Mouse (Mus musculus) liver, embryonic 16.5 days (tissue): ENCODE results near the gene Mvd. TPM values are rescaled to one million over a fixed set of nuclear protein-coding genes. Genes with fewer than 3 reads are reported as not detected.

Source experiments
- ATAC-seq: fragments of 200-750 bp; cut with Nextera tagmentation; 2 replicates; pipeline ENCODE4 v1.8.0; 2017; ENCODE audit warnings: low read depth, mild to moderate bottlenecking, moderate number of reproducible peaks, moderate library complexity
- H3K27ac ChIP-seq: fragments of 300-500 bp; sonication (generic); 2 replicates; pipeline ENCODE4 v1.5.1; 2014; ENCODE audit warnings: mild to moderate bottlenecking, low read length
- H3K27me3 ChIP-seq: fragments of 300-500 bp; sonication (generic); 2 replicates; pipeline ENCODE4 v1.6.1; 2014; ENCODE audit warnings: low read depth, low read length, mixed read lengths; ENCODE audit not compliant: control insufficient read depth, insufficient read depth
- H3K36me3 ChIP-seq: fragments of 300-500 bp; sonication (generic); 2 replicates; pipeline ENCODE4 v1.6.1; 2014; ENCODE audit warnings: mild to moderate bottlenecking; ENCODE audit not compliant: control insufficient read depth, insufficient read depth
- H3K4me1 ChIP-seq: fragments of 300-500 bp; sonication (generic); 2 replicates; pipeline ENCODE4 v1.6.1; 2014; ENCODE audit warnings: low read depth, low read length, mixed read lengths; ENCODE audit not compliant: control insufficient read depth
- H3K4me2 ChIP-seq: fragments of 300-500 bp; sonication (generic); 2 replicates; pipeline ENCODE4 v1.6.1; 2014; ENCODE audit warnings: low read depth, low read length, mixed read lengths
- H3K4me3 ChIP-seq: fragments of 300-500 bp; sonication (generic); 2 replicates; pipeline ENCODE4 v1.5.1; 2014; ENCODE audit warnings: low read depth, mild to moderate bottlenecking, low read length
- H3K9ac ChIP-seq: fragments of 300-500 bp; sonication (generic); 2 replicates; pipeline ENCODE4 v1.6.1; 2014; ENCODE audit warnings: low read depth, low read length
- H3K9me3 ChIP-seq: fragments of 300-500 bp; sonication (generic); replicated peaks from 2 replicates; pipeline ENCODE4 v1.6.1; 2016; ENCODE audit warnings: low read length; ENCODE audit not compliant: control insufficient read depth
- WGBS: fragments of 180-500 bp; shearing (Covaris S2); extraction: QIAGEN DNeasy Blood & Tissue Kit; methylation state at CpG from one replicate; pipeline ENCODE4 v1.1.7; 2014; ENCODE audit not compliant: insufficient replicate concordance; 5-methylcytosine and 5-hydroxymethylcytosine counted together
- polyA plus RNA-seq: library from polyadenylated mRNA; unstranded; fragments of >200 nt; fragmentation: Nextera tagmentation; extraction: Ambion mirVana; gene quantifications from 2 replicates; pipeline ENCODE4 v1.2.1, GENCODE M21; 2015

Gene Mvd
- polyA plus RNA-seq, 1 experiment from 2014 or later: 23.2 TPM

GRCm38 (mm10) chr8:122460524-122461472 is 17.6 kb upstream of the Mvd start, which contains the start of gene Snai3:
TSS of gene Snai3 (minus strand) at chr8:122460733.
- peak; percentile 77 for ATAC-seq
- H3K27ac ChIP-seq: no peak within 1 kb of the TSS
- peak within 1 kb of the TSS; percentile 43; the same call in 1 of the 2 replicates for H3K9ac ChIP-seq
- 5% methylated on average over 56 of the region's 56 CpGs for WGBS
- peaks cover 34% of the 10 kb centered on the region for H3K27me3 ChIP-seq
- peak within 1 kb of the TSS; percentile 74 for H3K4me2 ChIP-seq
- H3K36me3 ChIP-seq: no peaks in the 10 kb centered on the region
- peak within 1 kb of the TSS; percentile 47 for H3K4me3 ChIP-seq
- H3K9me3 ChIP-seq: no peaks in the 10 kb centered on the region
- H3K4me1 ChIP-seq: peaks cover 36% of the 10 kb centered on the region

- no peak for ATAC-seq
- Histone ChIP-seq H3K27me3 (peaks cover 34% of the 10 kb centered on the region), H3K27ac (no peak overlapping the region), H3K4me3 (peak overlapping the region; percentile 47), H3K9me3 (no peaks in the 10 kb centered on the region), H3K36me3 (no peaks in the 10 kb centered on the region), H3K4me2 (peak overlapping the region; percentile 74), H3K4me1 (peaks cover 34% of the 10 kb centered on the region), H3K9ac (no peak overlapping the region; the same call in 1 of the 2 replicates)
- WGBS: 20% methylated on average over 7 of the region's 7 CpGs
These were observed 16.8 kb upstream of the Mvd start for GRCm38 (mm10) chr8:122459990-122460389.

DNA sequence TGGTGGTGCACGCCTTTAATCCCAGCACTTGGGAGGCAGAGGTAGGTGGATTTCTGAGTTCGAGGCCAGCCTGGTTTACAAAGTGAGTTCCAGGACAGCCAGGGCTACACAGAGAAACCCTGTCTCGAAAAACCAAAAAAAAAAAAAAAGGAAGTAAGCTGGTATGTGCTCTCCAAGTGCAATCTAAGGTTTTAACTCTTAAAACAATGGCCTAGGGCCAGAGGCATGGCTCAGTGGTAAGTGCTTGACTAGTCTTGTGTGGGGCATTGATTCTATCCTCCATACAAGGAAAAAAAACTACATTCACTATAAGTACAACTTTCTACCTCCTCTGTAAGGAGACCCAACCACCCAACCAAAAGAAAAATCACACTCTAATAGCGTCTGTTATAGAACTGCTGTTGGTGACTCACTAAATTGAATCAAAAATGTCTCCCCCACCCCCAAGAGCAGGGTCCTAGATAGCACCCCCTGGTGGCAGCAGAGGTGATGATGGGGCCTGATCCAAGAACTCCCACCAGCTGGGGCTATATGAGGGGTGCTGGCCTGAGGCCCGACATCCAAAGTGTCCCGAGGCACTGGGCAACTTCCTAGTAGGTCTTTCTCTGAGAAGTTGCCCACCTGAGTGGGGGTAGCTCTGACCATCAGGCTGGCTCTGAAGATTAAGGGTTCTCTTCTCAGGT is 16.1 kb upstream of the Mvd start:
- Histone ChIP-seq H3K27me3 (peaks cover 34% of the 10 kb centered on the region), H3K36me3 (no peaks in the 10 kb centered on the region), H3K27ac (no peak overlapping the region), H3K4me2 (no peak overlapping the region), H3K4me3 (no peak overlapping the region), H3K9ac (no peak overlapping the region), H3K9me3 (no peaks in the 10 kb centered on the region), H3K4me1 (peaks cover 28% of the 10 kb centered on the region)
- no peak for ATAC-seq
- 42% methylated on average over 6 of the region's 6 CpGs for WGBS

DNA sequence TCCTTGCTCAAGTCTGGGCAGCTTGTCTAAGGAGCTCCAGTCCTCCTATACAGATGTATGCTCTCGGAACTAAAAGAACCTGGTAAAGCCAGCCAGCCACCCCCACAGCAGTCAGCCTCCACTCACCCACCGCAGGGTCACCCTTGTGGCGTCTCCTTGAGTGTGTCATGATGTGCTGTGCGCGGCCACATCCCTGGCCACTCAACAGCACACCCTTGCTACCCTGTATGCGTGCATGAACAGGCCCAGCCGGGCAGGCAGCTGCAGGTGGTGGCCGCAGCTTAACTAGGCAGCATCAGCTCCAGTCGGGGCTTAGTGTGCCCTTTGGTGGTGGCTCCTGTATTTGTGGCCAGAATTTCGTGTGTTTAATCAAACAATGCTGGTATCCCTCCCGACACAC is 13.9 kb upstream of the Mvd start:
- H3K27me3 ChIP-seq: peaks cover 34% of the 10 kb centered on the region
- no peak overlapping the region for H3K4me3 ChIP-seq
- no peak overlapping the region for H3K9ac ChIP-seq
- peaks cover 14% of the 10 kb centered on the region for H3K4me1 ChIP-seq
- WGBS: 62% methylated on average over 11 of the region's 11 CpGs
- no peak overlapping the region for H3K4me2 ChIP-seq
- no peak overlapping the region for H3K27ac ChIP-seq
- no peaks in the 10 kb centered on the region for H3K36me3 ChIP-seq
- ATAC-seq: no peak
- H3K9me3 ChIP-seq: no peaks in the 10 kb centered on the region

DNA sequence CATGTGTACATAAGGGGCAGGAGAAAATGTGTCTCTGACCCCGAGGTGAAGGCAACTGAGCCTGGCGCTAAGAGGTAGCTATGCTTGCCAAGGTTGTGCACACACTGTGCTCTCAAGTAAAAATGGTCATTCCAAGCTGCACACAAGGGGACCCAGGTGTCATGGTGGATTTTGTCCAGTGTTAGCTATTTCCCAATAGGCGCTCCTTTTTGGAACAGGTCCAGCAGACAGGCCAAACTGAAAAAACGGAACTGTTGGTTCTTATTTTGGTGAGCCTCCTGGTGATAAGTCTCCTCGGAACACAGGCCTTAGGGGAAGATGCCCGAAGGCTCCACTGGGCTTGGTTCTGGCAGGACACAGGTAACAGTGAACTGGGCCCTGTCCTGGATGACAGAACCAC is 11.2 kb upstream of the Mvd start:
- no peaks in the 10 kb centered on the region for H3K36me3 ChIP-seq
- ATAC-seq: no peak
- WGBS: 61% methylated on average over 6 of the region's 6 CpGs
- H3K4me3 ChIP-seq: no peak overlapping the region
- peaks cover 7% of the 10 kb centered on the region for H3K27me3 ChIP-seq
- H3K9ac ChIP-seq: no peak overlapping the region
- H3K4me1 ChIP-seq: no peaks in the 10 kb centered on the region; the same call in 1 of the 2 replicates
- H3K4me2 ChIP-seq: no peak overlapping the region
- no peak overlapping the region for H3K27ac ChIP-seq
- no peaks in the 10 kb centered on the region for H3K9me3 ChIP-seq

- Histone ChIP-seq H3K9ac (no peak overlapping the region), H3K4me3 (no peak overlapping the region), H3K4me1 (no peaks in the 10 kb centered on the region; the same call in 1 of the 2 replicates), H3K4me2 (no peak overlapping the region), H3K36me3 (no peaks in the 10 kb centered on the region), H3K9me3 (no peaks in the 10 kb centered on the region), H3K27ac (no peak overlapping the region), H3K27me3 (no peaks in the 10 kb centered on the region)
- no peak for ATAC-seq
- WGBS: 72% methylated on average over 10 of the region's 10 CpGs
These were observed 8.9 kb upstream of the Mvd start for GRCm38 (mm10) chr8:122452154-122452553.

DNA sequence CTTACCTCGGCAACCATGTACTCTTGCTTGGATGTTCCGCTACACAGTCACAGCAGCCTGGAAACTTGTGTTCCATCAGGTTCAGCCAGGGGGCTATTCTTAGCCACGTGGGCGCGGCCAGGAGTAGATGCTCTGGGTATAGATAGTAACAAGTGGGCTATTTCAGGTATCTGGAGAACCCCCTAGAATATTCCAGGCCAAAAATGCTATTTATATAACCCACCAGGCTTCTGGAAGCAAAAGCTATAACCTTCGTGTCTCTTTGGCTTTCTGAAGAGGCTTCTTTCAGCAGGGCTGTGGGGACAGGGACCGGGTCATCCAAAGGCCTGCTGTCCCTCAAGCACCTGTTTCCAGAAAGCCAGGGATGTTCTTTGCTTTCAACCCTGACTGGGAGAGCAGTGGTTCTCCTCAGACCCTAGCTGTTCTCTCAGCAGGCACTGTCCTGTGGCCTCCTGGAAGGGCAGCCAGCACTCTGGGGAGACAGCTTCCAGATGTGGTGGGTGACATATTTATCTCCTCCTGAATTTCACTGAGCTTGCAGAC is 8.0 kb upstream of the Mvd start:
- H3K4me2 ChIP-seq: no peak overlapping the region
- WGBS: 59% methylated on average over 7 of the region's 7 CpGs
- H3K4me3 ChIP-seq: no peak overlapping the region
- ATAC-seq: no peak
- H3K27ac ChIP-seq: no peak overlapping the region
- no peaks in the 10 kb centered on the region for H3K9me3 ChIP-seq
- H3K27me3 ChIP-seq: no peaks in the 10 kb centered on the region
- no peaks in the 10 kb centered on the region for H3K36me3 ChIP-seq
- H3K9ac ChIP-seq: no peak overlapping the region
- H3K4me1 ChIP-seq: no peaks in the 10 kb centered on the region; the same call in 1 of the 2 replicates

DNA sequence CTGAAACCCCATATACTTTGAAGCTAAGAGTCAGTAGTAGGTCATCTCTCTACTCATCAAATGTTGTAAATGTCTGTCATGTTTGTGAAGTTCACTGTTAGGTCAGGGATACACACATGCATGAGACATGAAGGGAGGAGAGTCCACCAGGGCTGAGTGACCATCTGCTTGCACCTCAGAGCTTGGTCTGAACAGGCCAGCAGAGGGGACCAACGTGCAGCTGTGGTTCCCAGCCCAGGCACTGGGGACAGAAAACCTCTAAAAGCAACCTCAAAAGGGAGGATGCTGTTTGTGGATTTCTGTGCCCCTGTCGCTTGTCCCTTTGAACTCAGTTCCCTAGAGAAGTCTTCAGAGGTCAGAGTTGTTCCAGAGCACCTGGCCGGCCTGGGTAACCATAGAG is 2.0 kb upstream of the Mvd start:
- Histone ChIP-seq H3K27ac (no peak overlapping the region), H3K4me2 (no peak overlapping the region), H3K9ac (no peak overlapping the region), H3K27me3 (no peaks in the 10 kb centered on the region), H3K36me3 (no peaks in the 10 kb centered on the region), H3K4me1 (peaks cover 29% of the 10 kb centered on the region), H3K4me3 (no peak overlapping the region), H3K9me3 (no peaks in the 10 kb centered on the region)
- no peak for ATAC-seq
- WGBS: 53% methylated on average over 3 of the region's 3 CpGs
